Mouse (Mus musculus) Patski (cell line): Measurements from ENCODE around the gene Notch2. TPM values are rescaled to one million over a fixed set of nuclear protein-coding genes. Genes with fewer than 3 reads are reported as not detected.
"Not testable (repeated sequence)": the region's sequence is repeated elsewhere in the genome, so short reads cannot be mapped to it uniquely, and the experiment has no call there.

Experiments
- ATAC-seq: fragments of 100-300 bp; one replicate; pipeline ENCODE4 v1.8.0; 2021
- CTCF ChIA-PET: fragments of 350-600 bp; sonication (Branson Sonifier 250); formaldehyde crosslinking; loops from one replicate; lab custom pipeline; 2022; ENCODE audit warnings: inconsistent platforms; lab: Charles Lee
- POLR2A ChIA-PET: fragments of 350-600 bp; sonication (Branson Sonifier 250); formaldehyde crosslinking; loops from one replicate; lab custom pipeline; 2022; ENCODE audit warnings: antibody characterized with exemption, inconsistent platforms; lab: Charles Lee
- DNase-seq: peaks from one replicate; pipeline ENCODE4 v3.0.0-alpha.2; 2011; ENCODE audit warnings: low read depth, low spot score
- H3K27me3 ChIP-seq: fragments of 371-371 bp; one replicate; pipeline ENCODE4 v1.5.1; 2021
- CTCF ChIP-seq: fragments of 100-300 bp; IDR thresholded peaks from one replicate; pipeline ENCODE4 v1.5.1; 2021
- in situ Hi-C: fragments of 300-500 bp; cut with MboI; formaldehyde crosslinking; loops from 3 replicates; pipeline ENCODE4 v1.11.1; 2018; ENCODE audit warnings: low pct_unique_long_range_greater_than_20kb, mixed read lengths
- polyA plus RNA-seq: library from polyadenylated mRNA; unstranded; gene quantifications from one replicate; pipeline ENCODE4 v1.2.3, GENCODE M21; 2021

Gene Notch2
- polyA plus RNA-seq, 1 experiment from 2014 or later, result 65.2 TPM

- DNase-seq, result no peak
- in situ Hi-C loops, result loop anchor here (10.0 kb wide), 1 partner anchor 369 kb away; no protein-coding TSS in a partner anchor
- ChIA-PET POLR2A (interaction anchor here (0.7 to 1.2 kb wide), 2 partner anchors 10 to 170 kb away, joined by 4 to 5 read pairs; no protein-coding TSS in a partner anchor), CTCF (interaction anchor here (0.6 to 1.8 kb wide), 6 partner anchors 8 to 85 kb away, joined by 3 to 5 read pairs (median 4); no protein-coding TSS in a partner anchor)
- no peak for ATAC-seq
- H3K27me3 ChIP-seq, result no peaks in the 10 kb centered on the region
- no peak for TF ChIP-seq CTCF
Observed at GRCm38 (mm10) chr3:98045465-98046148, 32.3 kb downstream of the Notch2 start.

- DNase-seq (no peak), ATAC-seq (no peak)
- no peaks in the 10 kb centered on the region for H3K27me3 ChIP-seq
- POLR2A ChIA-PET, result interaction anchor here (1.2 kb wide), 1 partner anchor 11 kb away, joined by 4 read pairs; no protein-coding TSS in a partner anchor
- CTCF ChIA-PET, result interaction anchor here (0.9 to 1.8 kb wide), 5 partner anchors 9 to 117 kb away, joined by 3 to 5 read pairs (median 4); no protein-coding TSS in a partner anchor
- in situ Hi-C loops, result loop anchor here (10.0 kb wide), 1 partner anchor 368 kb away; no protein-coding TSS in a partner anchor
- no peak for TF ChIP-seq CTCF
Observed at GRCm38 (mm10) chr3:98046305-98046704, 33.0 kb downstream of the Notch2 start.

- DNase-seq, result no peak
- no peak for TF ChIP-seq CTCF
- POLR2A ChIA-PET, result interaction anchor here (1.1 to 1.9 kb wide), 2 partner anchors 10 to 25 kb away, joined by 3 to 4 read pairs; no protein-coding TSS in a partner anchor
Observed at GRCm38 (mm10) chr3:98049671-98050070, 36.3 kb downstream of the Notch2 start.

GRCm38 (mm10) chr3:98050086-98050485, 36.8 kb downstream of the Notch2 start:
- H3K27me3 ChIP-seq, DNase-seq, ATAC-seq, CTCF ChIA-PET: not testable (repeated sequence)
- POLR2A ChIA-PET, result interaction anchor here (1.1 kb wide), 1 partner anchor 25 kb away, joined by 3 read pairs; no protein-coding TSS in a partner anchor
- in situ Hi-C loops, result loop anchor here (5.0 kb wide), 1 partner anchor 33 kb away; no protein-coding TSS in a partner anchor

More at GRCm38 (mm10) chr3:98049671-98050070, 36.3 kb downstream of the Notch2 start:
- in situ Hi-C loops, result loop anchor here (5.0 to 10.0 kb wide), 2 partner anchors 32 to 365 kb away; no protein-coding TSS in a partner anchor
- ATAC-seq, result no peak
- no peaks in the 10 kb centered on the region for H3K27me3 ChIP-seq
- CTCF ChIA-PET, result no interaction called here

GRCm38 (mm10) chr3:98050492-98051406, 37.4 kb downstream of the Notch2 start:
- no peaks in the 10 kb centered on the region for H3K27me3 ChIP-seq
- DNase-seq (peak; percentile 97), ATAC-seq (peak; percentile 82)
- CTCF ChIA-PET, result no interaction called here
- POLR2A ChIA-PET, result interaction anchor here (0.6 to 1.7 kb wide), 7 partner anchors 9 to 104 kb away, joined by 3 to 5 read pairs (median 3); no protein-coding TSS in a partner anchor
- in situ Hi-C loops, result loop anchor here (5.0 kb wide), 1 partner anchor 33 kb away; no protein-coding TSS in a partner anchor
- no peak for TF ChIP-seq CTCF

- DNase-seq (no peak), ATAC-seq (no peak)
- ChIA-PET POLR2A (interaction anchor here (0.6 to 1.7 kb wide), 6 partner anchors 9 to 105 kb away, joined by 3 to 5 read pairs (median 4); no protein-coding TSS in a partner anchor), CTCF (no interaction called here)
- no peaks in the 10 kb centered on the region for H3K27me3 ChIP-seq
- no peak for TF ChIP-seq CTCF
- in situ Hi-C loops, result loop anchor here (5.0 kb wide), 1 partner anchor 34 kb away; no protein-coding TSS in a partner anchor
Observed at GRCm38 (mm10) chr3:98051407-98051968, 38.2 kb downstream of the Notch2 start.

GRCm38 (mm10) chr3:98052507-98053430, 39.4 kb downstream of the Notch2 start:
- ChIA-PET POLR2A (interaction anchor here (1.6 to 1.7 kb wide), 2 partner anchors 11 to 17 kb away, joined by 3 to 5 read pairs; no protein-coding TSS in a partner anchor), CTCF (interaction anchor here (0.8 to 1.0 kb wide), 3 partner anchors 26 to 114 kb away, joined by 3 to 5 read pairs (median 3); no protein-coding TSS in a partner anchor)
- in situ Hi-C loops, result loop anchor here (5.0 kb wide), 1 partner anchor 35 kb away; no protein-coding TSS in a partner anchor
- TF ChIP-seq CTCF, result no peak
- DNase-seq (no peak), ATAC-seq (no peak)
- H3K27me3 ChIP-seq, result no peaks in the 10 kb centered on the region

- no peaks in the 10 kb centered on the region for H3K27me3 ChIP-seq
- POLR2A ChIA-PET, result interaction anchor here (0.9 kb wide), 1 partner anchor 10 kb away, joined by 3 read pairs; no protein-coding TSS in a partner anchor
- DNase-seq (no peak), ATAC-seq (no peak)
- in situ Hi-C loops, result loop anchor here (5.0 kb wide), 1 partner anchor 37 kb away; no protein-coding TSS in a partner anchor
- CTCF ChIA-PET, result interaction anchor here (1.0 to 2.8 kb wide), 3 partner anchors 23 to 40 kb away, joined by 3 to 13 read pairs (median 4); partner anchors contain the start of gene Notch2
- no peak for TF ChIP-seq CTCF
Observed at GRCm38 (mm10) chr3:98053817-98054216, 40.5 kb downstream of the Notch2 start.
